Mouse (Mus musculus) cerebellum, postnatal 14 days (tissue): ENCODE measurements around the gene Tbx10.

Experiments used
- DNase-seq, 2 experiments: peaks; one replicate each; pipeline ENCODE4 v3.0.0; 2021; ENCODE audit warnings: mixed read lengths in 2 of 2

Gene Tbx10

GRCm38 (mm10) chr19:3980309-3980708 is 12.2 kb upstream of the Tbx10 start:
- peak; percentile 89 to 92 for DNase-seq

GRCm38 (mm10) chr19:3980917-3981316 is 11.6 kb upstream of the Tbx10 start:
- DNase-seq = no peak

DNA sequence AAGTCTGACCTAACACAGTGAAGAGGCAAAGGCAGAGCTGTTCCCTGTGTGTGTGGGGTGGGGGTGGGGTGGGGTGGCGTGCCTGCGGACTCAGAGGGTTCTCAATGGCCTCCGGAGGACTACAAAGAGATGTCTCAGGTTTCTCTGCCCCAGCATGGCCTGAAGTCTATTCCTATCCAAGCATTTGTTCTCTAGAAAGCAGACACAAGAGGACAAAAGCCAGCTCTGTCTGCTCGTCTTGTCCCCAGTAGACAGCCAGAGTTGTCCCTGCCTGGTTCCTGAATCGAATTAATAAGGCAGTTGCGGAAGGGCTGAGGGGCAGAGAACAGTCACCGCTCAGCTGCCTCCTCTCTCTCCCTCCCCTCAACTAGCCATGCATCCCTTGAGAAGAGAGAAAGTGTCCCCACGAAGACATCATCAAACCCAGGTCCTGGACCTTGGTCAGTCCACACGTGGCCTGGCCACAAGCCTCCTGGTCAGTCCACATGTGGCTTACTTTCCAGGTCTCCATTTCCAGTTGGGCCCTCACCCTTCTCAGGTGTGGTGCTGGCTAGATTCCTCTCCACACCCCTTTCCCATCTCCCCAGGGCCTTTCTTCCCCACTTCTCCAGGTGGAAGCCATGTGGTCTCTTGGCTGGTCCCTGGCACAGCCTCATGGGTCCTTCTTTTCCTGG is 8.9 kb upstream of the Tbx10 start:
- DNase-seq = peak in 1 of 2 experiments; percentile 32

- peak in 1 of 2 experiments; percentile 42 for DNase-seq
Measured at GRCm38 (mm10) chr19:3985261-3985681, 7.3 kb upstream of the Tbx10 start.

DNA sequence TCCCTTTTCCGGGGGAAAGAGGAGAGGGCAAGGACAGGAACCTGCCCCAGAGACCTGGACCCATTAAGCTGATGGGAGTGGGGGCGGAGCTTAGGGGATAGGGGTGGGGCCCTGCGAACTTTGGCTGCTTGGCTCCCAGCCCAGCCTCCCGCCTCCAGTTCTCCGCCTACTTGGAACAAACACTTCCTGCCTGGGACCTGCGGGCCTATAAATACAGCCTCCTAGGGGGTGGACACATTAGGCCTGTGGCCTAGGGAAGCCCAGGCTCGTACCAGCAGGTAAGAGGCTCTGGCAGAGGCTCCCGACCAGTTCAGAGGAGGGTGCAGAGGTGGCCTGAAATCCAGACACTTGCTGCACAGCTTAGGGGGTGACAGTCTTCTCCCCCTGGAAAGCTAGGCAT is 6.2 kb upstream of the Tbx10 start, which contains the start of gene Acy3:
Gene Acy3 (plus strand): TSS at position 237 of the 400 bp plus-strand sequence.
- DNase-seq = peak; percentile 37 to 43

DNA sequence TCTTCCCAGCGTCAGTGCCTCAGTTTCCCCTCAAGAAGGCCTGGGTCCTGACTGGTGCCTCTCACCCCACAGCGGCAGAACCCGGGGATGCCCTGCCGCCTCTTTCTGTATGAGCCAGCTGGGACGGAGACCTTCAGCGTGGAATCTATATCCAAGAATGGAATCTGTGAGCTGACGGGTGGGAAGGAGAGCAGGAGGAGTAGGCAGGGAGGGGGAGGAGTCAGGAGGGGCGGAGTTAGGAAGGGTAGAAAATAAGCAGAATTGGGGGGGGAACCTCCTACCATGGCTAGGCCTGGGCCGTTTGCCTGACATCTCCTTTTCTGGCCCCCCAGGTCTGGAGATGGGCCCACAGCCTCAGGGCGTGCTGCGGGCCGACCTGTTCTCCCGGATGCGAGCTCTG is 4.5 kb upstream of the Tbx10 start:
- DNase-seq = no peak

DNA sequence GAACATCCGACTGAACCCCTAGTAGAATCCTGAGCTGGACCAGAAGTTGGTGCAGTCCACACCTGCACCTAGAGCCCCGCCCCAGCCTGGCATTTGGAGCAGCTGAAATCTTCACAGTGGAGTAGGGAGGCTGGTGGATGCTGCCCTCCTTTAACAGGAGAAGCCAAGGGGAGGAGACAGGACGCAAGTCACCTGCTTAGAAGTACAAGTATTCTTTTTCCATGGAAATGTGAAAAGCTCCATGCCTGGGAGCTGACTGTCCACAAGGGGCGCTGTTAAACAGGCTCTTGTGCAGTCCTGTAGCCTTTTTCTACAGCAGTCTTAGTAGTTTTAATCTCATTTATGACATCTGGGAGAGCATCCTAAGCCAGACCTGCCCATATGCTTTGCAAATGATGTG is 3.8 kb upstream of the Tbx10 start:
- no peak for DNase-seq

GRCm38 (mm10) chr19:3990804-3991203 is 1.7 kb upstream of the Tbx10 start:
- no peak for DNase-seq

DNA sequence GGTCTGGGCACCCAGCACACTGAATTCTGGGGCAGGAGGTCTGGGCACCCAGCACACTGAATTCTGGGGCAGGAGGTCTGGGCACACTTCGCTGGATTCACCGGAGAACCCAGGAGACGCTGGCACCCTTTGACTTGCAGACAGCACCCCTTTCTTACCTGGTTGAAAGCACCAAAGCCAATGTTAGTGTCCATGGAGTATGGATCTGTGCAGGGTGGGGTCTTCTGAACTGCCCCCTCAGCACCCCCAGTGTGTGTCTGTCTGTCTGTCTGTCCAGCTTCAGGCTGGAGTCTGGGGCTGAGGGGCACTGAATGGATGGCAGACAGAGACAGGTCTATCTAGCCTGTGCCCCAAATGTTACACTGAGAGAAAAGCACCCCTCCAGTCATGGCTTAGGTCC is 990 bp upstream of the Tbx10 start:
- DNase-seq = no peak

DNA sequence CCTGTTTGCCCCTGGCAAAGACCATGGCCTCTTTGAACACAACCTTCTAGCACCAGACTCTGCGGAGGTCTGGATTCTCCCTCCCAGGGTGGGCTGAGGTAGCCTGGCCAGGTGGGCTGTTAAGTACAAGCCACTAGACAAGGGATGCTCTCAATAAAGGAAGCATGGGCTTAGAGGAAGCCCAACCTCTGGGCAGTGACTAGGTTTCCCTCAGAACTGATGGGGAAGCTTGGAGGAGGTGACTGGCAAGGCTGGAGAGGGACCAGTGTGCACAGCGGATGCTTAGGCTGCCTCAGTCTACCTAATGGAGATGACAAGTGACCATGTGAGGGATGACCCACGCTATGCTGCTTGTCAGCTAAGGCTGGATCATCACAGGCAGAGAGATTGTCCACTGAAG is 586 bp upstream of the Tbx10 start:
- DNase-seq = no peak

DNA sequence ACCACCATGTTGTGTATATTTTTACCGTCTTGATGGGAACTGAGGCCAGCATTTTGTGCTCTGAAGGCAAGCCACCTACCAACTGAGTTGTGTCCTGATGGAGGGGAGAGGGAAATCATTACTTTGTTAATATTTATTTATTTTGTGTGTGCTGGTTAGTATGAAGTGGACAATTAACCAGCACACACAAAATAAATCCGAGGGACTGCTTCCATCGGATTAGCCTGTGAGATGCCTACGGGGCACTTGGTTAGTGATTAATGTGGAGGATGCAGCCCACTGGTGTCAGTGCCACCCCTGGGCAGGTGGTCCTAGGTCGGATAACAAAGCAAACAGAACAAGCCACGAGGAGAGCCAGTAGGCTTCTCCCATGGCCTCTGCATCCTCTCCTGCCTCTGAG is 2.4 kb downstream of the Tbx10 start:
- no peak for DNase-seq

DNA sequence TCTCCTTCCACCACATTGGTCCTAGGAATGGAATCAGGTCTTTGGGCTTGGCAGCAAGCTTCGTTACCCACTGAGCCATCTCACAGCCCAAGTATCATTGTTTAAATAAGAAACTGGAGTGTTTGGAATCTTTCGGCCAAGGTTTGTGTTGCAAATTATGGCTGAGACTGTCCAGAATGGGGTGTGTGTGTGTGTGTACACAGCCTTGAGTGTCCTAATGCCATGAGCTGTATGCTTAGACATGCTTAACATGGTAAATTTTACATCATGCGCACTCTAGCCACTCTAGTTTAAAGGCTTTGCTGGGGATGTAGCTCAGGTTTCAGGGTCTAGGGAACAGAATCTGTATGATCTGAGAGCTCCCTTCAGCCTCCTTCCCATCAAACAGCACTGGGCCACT is 3.0 kb downstream of the Tbx10 start:
- DNase-seq = no peak

GRCm38 (mm10) chr19:3996106-3996505 is 3.6 kb downstream of the Tbx10 start:
- DNase-seq = no peak

DNA sequence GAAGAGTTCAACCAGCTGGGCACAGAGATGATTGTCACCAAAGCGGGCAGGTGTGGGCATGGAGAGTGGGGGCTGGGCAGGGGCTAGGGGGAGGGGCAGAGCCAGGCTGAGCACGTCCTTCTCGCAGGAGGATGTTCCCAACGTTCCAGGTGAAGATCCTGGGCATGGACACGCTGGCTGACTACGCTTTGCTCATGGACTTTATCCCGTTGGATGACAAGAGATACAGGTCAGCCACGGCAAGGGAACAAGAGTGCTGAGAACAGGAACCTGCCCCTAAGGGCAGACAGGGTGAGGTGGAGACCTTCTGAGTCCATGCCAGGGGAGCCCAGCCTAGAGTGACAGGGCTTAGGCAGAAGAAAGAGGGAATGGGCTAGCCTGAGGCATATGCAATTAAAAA is 4.2 kb downstream of the Tbx10 start:
- DNase-seq = no peak

- no peak for DNase-seq
Measured at GRCm38 (mm10) chr19:3997231-3997630, 4.7 kb downstream of the Tbx10 start.

GRCm38 (mm10) chr19:3998335-3998734 is 5.8 kb downstream of the Tbx10 start:
- no peak for DNase-seq

DNA sequence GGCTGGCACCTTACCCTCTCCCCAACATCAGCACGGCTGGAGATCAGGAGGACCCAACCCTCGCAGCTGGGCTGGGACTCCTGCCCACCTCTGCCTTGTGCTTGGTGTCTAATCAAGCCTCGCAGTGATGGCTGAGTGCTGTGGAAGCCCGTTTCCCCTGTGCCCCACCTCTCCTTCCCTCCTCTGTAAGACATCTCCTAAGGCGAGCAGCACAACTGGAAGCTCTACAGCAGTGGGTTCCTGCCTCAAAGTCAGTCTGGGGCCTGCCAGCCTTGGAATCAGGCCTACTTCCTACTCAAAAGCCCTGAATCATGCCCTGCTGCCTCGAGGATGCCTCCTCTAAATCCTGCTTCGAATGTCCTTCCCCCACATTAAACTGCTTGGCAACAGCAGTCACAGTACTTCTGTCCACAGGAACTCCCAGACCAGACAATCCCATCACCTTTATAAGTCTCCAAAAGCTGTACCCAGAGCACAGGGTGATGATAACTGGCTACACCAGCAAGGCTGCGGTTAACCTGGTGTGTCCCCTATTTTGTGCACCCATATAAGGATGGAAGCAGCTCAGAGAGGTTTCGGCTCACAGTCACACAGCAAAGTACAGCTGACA is 6.7 kb downstream of the Tbx10 start:
- no peak for DNase-seq

DNA sequence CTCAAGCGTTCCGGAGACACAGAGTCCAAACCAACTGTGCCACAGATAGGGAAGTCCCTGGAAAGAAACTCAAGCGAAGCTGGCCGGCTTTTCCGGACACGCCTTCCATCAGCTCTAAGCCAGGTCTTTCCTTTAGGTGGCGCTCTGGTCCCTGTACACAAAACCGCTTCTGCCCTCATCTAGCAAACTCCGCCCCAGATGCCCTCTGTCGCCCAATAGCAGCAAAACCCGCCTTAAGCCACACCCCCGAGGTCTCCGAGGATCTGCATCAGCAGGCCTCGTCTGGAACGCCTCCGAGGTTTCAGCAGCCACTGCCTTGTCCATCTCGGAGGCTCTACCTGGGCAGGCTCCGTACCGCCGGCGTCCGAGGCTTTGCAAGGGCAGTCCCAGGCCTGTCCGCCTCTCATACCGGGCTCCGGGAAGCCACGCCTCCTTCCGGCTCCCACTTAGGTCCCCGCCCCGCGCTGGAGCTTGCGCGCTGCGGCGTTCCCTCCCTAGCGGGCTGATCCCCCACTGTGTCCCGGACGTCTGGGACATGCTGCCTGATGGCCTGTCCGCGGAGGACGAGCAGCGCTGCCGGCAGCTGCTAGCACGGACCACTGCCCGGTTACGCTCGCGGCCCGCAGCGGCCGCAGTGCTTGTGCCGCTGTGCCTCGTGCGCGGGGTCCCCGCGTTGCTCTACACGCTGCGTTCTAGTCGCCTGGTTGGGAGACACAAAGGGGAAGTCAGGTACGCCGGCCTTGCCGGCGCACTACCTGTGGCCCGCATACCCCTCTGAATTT is 7.8 kb downstream of the Tbx10 start, which contains the start of the genes Nudt8 and Gm49405:
Gene Nudt8 (plus strand): TSS at position 462 of the 782 bp plus-strand sequence.
Gene Gm49405 (plus strand): TSS at position 508 of the 782 bp plus-strand sequence.
- peak; percentile 95 to 96 for DNase-seq

DNA sequence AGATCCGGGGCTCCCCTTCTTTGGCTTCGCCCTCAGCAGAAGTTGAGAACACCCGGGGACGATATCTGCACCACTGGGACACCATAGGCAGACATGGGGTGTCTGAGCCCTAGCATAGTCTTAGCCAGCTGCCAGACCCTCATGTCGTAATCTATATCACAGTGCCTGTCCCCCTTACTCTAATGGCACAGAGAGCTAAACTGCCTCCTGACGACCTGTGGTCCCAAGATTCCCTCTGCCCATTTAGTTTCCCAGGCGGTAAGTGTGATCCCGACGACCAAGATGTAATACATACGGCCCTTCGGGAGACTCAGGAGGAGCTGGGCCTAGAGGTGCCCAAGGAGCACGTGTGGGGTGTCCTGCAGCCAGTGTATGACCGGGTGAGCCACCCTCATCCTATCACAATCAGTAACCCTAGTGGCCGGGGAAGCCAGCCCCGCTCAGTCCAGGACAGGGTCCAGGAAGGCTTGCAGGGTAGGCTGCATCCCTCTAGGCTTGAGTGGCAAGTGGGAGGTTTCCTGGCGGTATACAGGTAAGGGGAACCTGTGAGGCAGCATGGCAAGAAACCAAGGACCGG is 8.5 kb downstream of the Tbx10 start:
- DNase-seq = peak in 1 of 2 experiments; percentile 26

DNA sequence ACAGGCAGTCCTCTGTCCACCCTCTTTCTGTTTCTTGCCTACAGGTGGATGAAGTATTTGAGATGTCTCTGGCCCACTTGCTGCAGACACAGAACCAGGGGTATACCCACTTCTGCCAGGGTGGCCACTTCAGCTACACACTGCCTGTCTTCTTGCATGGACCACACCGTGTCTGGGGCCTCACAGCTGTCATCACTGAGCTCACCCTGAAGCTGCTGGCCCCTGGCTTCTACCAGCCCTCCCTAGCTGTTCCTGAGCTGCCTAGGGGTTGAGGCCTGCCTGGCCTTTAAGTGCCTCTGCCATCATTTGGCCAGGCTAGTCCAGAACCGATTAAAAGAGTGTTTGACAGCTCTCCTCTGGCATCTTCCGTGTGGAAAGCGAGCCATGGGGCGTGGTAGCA is 9.2 kb downstream of the Tbx10 start:
- DNase-seq = no peak

DNA sequence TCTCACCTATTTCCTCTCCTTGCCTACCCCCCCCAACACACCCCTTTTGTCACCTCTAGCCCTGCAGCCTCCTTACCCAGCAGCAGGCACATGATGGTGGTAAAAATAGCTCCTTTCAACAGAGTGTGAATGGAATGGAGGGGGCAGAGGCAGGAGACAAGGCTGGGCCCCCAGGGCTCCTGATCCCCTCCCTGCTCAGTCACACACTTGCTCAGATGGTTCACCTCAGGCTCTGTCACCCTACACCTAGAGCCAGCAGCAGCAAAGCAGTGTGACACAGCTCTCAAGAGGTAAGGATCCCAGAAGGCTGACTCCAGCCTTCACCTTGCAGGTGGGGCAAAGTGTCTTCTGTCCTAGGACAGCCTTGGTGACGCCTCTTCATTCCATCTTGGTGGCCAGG is 10.6 kb downstream of the Tbx10 start, which contains the start of gene Doc2g:
Gene Doc2g (plus strand): TSS at position 202 of the 400 bp plus-strand sequence.
- no peak for DNase-seq

DNA sequence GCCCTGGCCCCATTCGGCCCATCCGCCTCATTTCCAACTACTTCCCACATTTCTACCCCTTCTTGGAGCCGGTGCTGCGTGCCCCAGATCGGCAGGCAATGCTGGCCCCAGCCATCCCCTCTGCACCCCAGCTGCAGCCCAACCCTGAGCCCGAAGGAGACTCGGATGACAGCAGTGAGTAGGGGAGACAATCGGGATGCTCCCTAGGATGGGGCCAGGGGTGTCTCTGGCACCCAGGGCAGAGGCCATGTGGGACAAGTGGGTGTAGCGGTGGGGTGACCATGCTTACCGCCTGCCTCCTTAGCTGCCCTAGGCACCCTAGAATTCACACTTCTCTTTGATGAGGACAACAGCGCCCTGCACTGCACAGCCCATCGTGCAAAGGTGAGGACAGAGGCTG is 11.1 kb downstream of the Tbx10 start:
- DNase-seq = no peak

DNA sequence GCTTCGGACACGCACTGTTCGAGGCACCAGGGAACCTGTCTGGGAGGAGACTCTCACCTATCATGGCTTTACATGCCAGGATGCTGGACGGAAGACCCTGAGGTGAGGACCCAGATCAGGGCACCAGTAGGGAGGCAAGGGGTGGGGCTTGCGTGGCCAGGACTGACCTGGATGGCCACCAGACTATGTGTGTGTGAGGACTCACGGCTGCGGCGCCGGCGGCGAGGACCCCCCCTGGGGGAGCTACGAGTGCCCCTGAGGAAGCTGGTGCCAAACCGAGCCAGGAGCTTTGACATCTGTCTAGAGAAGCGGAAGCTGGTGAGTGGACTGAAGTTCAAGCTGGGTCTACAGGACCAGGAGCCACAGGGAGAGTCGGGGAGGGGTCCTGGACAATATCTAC is 11.8 kb downstream of the Tbx10 start:
- DNase-seq = peak in 1 of 2 experiments; percentile 12
